Mouse (Mus musculus) cerebellum, adult 11-12 months (tissue): ENCODE results near the gene Ntn5.
"Not testable (repeated sequence)": the region's sequence is repeated elsewhere in the genome, so short reads cannot be mapped to it uniquely, and the experiment has no call there.

Experiments
- DNase-seq: peaks from one replicate; pipeline ENCODE4 v3.0.0; 2022

The Ntn5 gene

DNA sequence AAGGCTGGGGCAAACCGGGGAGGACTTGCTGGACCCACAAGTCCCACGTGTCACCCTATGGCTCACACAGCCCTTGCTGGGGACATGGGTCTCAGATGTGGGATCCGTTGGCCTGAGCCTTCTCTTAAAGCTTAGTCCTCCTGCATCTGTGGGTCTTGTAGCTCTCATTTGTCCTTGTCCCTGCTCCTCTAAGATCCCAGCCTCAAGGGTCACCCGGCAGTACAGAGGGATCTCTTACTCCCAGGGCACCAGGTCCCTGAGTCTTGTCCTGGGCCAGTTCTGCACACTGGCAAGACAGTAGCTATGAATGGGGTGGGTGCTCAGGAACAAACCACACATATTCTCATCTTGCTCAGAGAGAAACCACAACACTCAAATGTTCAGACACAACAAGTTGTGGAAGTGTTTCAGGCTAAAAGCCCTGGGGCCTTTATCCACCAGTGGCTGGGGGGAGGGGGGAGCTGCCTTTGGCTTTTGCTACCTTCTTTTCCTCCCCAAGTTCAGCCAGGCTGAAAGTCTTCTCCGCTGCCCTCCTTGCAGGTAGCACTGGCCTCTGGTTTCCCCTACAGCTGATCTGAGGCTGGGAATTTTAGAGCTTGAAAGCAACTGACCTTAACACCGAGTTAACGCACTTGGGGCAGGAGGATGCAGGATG lies at the start of gene Ntn5:
TSS of gene Ntn5 (plus strand) at position 627 of the 655 bp plus-strand sequence.
- DNase-seq: no peak

DNA sequence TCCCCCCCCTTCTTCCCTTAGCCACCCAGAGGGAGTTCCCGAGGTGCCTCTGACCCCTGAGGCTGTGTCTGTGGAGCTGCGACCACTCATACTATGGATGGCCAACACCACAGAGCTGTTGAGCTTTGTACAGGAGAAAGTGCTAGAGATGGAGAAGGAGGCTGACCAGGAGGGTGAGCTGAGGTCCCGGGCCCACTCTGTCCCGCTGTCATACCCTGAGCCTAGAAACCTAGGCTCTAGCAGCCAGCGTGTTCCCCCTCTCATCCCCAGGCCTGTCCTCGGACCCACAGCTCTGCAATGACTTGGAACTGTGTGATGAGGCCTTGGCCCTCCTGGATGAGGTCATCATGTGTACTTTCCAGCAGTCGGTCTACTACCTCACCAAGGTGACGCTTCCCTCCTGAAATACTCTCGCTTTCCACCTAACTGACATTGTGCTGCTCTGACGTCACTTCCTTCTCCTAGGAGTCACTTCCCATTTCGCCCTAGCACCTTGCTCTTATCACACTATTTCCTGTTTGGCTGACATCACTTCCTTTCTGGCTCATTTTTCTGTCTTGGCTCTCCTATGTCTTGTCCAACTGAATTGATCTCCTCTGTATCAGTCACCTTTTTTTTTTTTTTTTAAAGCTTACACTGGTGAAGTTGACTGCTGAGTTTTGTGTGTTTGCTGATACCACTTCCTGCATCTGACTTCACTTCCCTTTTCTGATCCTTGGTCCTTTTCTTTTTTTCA lies 48.7 kb upstream of the Ntn5 start:
- DNase-seq: no peak

DNA sequence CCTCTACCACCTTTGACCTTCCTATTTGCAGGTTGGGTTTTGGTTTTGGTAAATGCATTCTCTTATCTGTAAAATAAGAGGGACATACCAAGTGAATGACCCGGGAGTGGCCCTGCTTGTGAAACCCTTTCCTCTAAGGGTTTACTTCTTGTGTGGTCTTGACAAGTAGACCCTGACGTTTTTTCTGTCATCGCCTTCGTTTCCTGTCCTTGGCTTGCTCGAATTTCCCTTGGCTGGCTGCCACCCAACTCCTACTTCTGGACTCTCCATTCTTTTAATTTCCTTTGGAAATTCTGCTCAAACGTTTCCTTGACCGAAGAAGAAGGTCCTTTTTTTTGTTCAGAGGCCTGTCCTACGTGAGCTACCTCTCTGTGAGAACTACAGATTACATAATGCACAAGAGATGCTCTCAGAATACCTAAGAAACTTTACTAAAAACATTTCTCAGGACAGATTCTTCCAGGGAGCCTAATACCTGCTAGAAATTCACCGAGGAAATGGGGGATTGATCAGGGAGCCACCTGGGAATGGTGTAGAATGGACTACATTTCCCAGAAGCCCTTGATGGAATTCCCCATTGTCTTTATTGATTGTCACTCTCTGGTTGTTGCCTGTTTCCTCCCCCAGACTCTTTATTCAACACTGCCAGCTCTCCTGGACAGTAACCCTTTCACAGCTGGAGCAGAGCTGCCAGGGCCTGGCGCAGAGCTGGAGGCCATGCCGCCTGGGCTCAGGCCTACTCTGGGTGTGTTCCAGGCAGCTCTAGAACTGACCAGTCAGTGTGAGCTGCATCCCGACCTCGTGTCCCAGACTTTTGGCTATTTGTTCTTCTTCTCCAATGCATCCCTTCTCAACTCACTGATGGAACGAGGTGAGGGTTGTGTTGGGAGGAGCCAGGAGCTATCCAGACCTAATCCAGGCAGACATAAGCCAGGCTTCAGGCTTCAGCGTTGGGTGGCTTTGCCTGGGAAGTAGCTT lies 47.8 kb upstream of the Ntn5 start:
- DNase-seq: no peak

DNA sequence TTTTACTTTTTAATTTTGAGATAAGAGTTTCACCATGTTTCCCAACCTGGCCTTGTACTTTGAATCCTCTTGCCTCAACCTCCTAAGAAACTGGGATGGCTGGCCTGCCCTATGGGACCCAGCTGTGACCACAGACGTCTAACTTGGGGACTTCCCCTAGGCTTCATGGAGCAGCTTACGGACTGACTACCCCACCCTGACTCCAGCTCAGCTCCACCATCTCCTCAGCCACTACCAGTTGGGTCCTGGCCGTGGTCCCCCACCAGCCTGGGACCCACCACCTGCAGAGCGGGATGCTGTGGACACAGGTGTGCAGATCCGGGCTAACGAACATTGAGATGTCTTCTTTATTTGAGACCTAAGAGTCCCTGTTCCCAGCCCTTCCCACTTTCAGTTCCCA lies 46.1 kb upstream of the Ntn5 start:
- DNase-seq: peak; percentile 68

DNA sequence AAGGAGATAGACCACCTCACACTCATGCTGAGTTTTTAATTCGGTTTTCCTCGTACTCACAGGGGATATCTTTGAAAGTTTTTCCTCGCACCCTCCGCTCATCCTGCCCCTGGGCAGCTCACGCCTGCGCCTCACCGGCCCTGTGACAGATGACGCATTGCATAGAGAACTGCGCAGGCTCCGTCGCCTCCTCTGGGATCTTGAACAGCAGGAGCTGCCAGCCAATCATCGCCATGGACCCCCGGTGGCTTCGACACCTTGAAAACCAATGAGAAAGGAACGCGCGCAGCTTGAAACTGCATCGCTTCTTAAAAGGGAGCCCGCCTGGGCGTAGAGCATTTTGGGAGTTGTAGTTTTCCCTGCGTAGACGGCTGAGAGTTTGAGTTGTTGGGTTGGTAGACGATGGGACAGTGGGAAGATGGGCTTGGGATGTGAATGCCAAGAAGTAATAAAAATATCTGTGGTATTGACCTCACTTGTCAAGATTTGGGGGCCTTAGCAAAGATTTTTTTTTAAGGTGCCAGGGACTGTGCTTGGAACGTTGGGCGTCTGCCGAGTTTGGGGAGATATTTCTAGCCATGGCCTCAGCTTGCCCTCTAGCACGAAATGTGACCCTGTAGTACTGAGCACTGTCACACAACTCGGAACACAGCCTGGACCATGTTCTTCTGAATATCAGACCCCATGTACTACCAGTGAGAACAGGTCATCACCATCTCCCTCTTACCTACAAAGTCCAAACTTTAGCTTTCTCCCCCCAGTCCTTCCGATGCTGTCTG lies 45.0 kb upstream of the Ntn5 start:
- DNase-seq: peak; percentile 99

- DNase-seq: peak; percentile 79
These were observed 44.2 kb upstream of the Ntn5 start, which contains the start of gene Mamstr for GRCm38 (mm10) chr7:45639561-45640027. TSS of gene Mamstr (plus strand) at chr7:45639977.

DNA sequence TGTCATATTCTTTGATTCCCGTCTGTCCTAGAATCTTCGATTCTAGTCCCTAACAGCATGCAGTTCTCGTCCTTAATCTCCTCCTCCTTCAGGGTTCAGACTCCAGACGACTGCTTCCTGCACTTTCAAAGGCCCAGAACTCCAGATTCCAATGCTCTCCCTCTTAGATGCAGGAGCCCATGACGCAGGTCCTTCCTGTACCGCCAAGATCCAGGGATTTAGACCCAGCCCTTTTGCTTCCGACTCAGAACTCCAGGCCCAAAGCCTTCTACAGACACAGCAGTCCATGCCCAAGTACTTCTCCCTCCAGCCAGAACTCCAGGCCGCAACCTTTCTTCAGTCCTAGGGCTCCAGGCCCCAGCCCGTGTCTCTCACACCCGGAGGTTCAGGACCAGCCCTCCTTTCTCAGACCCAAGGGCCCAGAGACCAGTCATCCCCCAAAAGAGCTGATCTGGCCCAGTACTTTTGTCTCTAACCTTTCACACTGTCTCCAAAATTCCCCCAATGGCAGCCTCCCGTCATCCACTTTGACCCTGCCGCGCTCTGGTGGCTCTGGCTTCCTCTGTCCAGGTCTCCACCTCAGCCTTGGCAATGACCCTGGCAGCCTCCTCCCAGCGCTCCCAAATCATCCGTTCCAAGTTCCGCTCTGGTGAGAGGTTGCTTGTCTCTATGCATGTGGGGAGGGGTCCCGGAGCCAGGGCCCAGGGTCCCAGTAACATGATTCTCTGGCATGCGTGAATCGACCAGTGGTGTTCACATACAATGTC lies 43.4 kb upstream of the Ntn5 start:
- DNase-seq: peak; percentile 69

- peak; percentile 77 for DNase-seq
These were observed 42.3 kb upstream of the Ntn5 start for GRCm38 (mm10) chr7:45641391-45642040.

DNA sequence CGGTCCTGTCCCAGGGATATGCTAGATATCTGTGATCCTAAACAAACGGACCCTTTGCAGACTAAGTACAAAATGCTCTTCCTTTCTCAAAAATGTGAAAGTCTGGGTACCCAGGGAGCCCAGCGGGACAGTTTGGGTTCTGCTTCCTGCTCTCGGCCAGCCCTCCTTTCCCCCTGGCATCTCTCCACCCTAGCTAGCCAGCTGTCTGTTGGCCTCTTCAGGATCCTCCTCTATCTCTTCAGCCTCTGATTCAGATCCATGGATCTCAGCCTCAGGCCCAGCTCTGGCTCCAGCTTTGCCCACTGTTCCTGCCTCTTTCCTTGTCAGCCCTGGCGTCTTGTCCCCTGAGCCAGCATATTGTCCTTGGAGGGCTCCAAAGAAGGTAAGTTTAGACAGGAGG lies 41.7 kb upstream of the Ntn5 start:
- DNase-seq: peak; percentile 74

- DNase-seq: peak; percentile 64
These were observed 41.1 kb upstream of the Ntn5 start for GRCm38 (mm10) chr7:45642503-45643255.

DNA sequence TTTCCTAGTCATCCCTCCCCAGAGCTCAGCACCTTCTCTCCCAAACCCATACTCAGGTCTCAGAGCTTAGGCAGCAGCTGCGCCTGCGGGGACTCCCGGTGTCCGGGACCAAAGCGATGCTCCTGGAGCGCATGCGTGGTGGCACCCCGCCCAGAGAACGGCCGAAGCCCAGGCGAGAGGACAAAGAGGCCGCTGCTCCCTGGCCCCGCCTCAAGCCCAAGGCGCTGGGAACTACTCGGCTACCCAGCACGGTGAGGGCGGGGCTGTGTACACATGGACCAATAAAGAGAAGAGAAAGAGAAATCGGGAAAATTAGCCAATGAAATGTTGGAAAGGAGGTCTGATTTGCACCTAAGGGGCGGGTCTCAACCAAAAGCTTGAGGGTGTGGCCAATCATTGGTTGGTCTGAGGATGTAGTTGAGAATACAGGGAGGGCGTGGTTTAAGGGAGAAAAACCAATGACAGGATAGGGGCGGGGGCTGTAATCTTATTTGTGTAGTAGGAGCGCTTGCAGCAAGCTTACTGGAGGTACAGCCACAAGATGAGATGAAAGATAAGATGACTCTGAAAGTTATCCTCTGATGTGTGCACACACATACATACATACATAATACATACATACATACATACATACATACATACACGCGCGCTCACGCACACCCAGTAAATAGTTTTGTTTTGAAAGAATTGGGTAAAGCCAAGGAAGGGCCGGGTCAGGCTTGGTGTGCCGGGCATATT lies 40.2 kb upstream of the Ntn5 start:
- peak; percentile 100 for DNase-seq

DNA sequence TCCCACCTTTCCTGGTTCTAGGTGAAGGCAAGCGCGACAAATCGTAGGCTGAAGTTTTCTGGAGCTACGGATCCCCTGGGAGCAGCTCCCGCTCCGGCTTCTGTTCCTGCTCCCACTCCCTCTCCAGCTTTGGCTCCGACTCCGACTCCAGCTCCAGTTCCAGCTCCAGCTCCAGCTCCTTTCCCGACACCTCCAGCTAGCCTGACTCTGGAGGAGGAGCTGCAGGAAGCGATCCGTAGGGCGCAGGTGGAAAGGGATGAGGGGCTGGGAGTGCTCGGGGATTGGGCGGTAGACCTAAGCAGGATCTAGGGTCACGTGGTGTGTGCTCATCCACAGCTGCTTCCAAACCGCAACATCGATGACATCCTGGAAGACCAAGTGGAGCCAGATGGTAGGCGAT lies 39.6 kb upstream of the Ntn5 start:
- DNase-seq: peak; percentile 83

DNA sequence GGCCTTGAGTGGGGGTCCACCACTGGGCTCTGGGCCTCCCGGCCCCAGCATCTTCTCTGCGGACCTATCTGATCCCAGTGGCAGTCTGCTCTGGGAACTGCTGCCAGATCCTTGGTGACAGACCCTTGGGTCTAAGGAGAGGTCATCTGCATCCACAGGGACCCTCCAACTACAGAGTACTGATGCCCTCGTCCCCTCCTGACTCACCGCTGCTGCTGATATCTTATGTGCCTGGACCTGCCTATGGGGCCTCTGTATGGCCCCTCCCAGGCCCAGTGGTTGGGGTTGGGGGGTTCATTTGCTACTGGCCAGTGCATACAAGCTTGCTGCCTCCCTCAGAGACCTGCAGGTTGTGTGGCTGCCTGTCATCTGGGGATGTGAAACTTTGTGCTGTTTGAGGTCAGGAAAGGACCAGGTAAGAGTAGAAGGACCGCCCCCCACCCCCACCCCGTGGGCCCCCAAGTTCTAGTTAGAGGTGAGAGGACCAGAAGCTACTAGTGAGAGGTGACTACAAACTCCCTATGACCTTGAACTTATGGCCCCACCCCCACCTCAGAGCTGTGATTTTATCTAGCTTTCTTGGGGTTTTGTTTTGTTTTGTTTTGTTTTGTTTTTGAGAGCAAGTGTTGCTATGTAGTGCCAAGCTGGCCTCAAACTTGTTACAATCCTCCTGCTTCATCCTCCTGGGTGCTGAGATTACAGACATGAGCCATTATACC lies 38.8 kb upstream of the Ntn5 start:
- DNase-seq: peak; percentile 69

DNA sequence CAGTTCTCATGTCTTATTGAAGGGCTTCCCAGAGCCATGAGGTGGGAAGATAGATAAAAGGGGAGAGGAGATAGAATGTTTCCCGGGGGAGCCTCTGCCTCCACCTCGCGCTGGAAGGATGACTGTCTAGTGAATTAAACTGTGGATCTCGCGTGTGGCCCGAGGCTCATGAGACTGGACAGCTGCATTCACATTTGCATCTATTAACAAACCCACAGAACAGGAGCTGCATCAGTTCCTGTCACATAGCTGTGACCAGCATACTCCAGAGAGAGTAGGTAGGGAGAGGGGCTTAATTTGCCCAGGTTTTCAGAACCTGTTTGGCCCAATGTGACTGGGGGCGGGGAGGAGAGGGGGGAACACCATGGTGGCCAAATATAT lies 38.2 kb upstream of the Ntn5 start:
- no peak for DNase-seq

DNA sequence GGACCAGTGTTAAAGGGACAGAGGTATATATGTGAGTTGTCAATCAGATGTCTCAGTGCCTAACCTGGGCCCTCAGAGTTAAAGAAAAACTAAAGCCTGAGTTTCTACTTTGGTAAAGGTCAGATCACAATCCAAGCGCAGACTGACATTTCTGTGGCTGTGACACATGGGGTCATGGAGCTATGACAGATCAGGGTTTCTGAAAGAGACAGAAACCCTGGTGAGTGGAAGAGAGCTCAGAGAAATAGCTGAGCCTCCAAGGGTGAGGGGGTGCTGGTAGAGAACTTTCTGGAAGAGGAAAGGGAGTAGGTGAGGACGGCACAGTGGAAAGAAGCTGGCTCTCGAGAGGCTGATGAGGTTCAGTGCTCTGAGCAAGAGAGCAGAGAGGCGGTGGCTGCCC lies 37.2 kb upstream of the Ntn5 start:
- no peak for DNase-seq

DNA sequence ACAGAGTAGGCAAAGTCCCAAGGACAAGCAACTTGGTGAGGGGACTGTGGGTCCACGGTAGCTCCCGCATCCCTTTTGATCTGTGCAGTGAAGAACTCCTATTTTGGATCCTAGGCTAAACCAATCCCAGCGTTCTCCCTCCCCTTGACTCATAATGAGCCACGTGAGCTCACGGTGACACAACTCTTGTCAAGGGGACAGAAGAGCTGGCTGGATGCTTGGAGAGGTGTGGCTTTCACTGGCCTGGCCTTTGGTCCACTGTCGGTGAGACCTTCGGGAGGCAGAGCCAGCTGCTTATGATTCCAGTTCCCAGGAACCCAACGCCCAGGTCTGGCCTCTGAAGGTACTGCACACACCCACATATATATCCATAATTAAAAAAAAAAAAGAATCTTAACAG lies 34.5 kb upstream of the Ntn5 start:
- no peak for DNase-seq

DNA sequence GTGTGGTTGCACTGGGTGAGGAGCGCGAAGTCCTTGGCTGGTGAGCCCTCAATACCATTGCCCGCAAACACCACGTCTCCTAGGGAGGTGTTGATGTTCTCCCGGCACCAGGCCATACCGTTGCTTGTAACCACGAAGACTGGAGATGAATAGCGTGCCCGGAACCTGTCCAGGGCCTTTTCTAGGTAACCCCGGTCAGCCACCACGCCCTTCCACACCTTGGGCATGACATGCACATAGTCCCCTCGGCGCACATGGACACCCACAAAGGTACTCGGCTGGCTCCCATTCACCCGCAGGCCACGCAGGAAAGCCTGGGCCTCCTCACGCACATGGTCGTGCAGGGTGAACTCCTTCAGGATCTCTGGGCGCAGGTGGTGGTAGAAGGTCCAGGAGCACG lies 33.3 kb upstream of the Ntn5 start:
- DNase-seq: not testable (repeated sequence)

- no peak for DNase-seq
These were observed 29.3 kb upstream of the Ntn5 start for GRCm38 (mm10) chr7:45654424-45655047.
